Mouse (Mus musculus): ENCODE results near the gene Aldh1a3.

- no peak for TF ChIP-seq POLR2A (IDR thresholded peaks at IDR 0.05; ENCODE audit: low read depth, low read length)
- TF ChIP-seq CTCF (conservative IDR thresholded peaks at IDR 0.05; ENCODE audit: insufficient read depth, insufficient read length, low read depth, low read length): no peak
These were observed 80.2 kb downstream of the Aldh1a3 start for GRCm38 (mm10) chr7:66346959-66347663.

Data from kidney, adult 2 months (tissue).